Mouse (Mus musculus): ENCODE measurements around the gene Pdk3. TPM values are rescaled to one million over a fixed set of nuclear protein-coding genes. Genes with fewer than 3 reads are reported as not detected.

Gene Pdk3
- total RNA-seq (2023): 10 to 100 TPM; 12.7 to 15.8 TPM

DNA sequence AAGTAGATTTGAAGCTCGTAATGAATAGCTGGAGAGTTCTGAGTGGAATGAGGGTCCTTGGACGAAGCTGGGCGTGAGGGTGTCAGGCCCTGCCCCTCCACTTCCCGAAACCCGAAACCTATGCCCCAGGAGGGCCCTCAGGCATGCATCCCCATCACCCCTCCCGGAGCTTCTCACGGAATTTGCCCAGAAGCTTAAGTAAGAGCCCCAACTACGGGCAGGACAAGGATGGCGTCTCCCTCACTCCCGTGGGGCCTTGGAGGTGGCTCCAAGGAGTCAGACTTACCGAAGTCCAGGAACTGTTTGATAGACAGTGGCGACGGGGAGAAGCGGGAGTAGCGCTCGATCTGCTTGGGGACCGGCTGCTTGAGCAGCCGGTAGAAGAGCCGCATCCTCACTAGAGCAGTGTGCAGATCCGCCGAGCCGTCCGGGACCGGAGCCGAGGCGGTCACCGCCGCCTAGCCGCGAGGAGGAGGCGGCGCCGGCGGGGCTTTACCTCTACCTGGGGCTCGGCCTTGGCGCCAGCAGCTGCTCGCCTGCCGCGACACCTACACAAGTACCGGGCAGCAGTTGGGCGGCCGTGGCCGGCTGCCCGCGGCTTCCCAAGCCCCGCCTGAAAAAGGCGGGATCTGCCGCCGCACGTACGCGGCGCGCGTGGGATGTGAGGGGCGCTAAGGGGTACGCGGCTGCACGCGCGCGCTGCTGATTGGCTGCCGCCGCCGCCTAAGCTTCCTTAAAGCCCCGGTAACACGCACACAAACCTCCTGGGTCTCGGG is at the start of gene Pdk3:
Gene Pdk3, minus strand, starts transcription at position 641 of the 776 bp plus-strand sequence.

Other genes with a start within 250 kb of the Pdk3 start
- 10 to 100 TPM in 1 of 2 experiments, 1 to 10 TPM in 1; 9.8 to 11.7 TPM for gene Pola1, start 200.0 kb downstream of the Pdk3 start, total RNA-seq (2023)
- gene Pcyt1b, start 177.3 kb downstream of the Pdk3 start, total RNA-seq (2023): under 1 TPM; 0.64 to 0.74 TPM
- not detected for gene AU015836, start 136.5 kb upstream of the Pdk3 start, total RNA-seq (2023)

Data from B cell, adult 67 days (primary cell).